Mouse (Mus musculus): ENCODE measurements around the gene Sh2b1. TPM values are rescaled to one million over a fixed set of nuclear protein-coding genes. Genes with fewer than 3 reads are reported as not detected.

Sh2b1 gene
- total RNA-seq, 2 experiments from 2014 or later, result 49.2 to 51.0 TPM

DNA sequence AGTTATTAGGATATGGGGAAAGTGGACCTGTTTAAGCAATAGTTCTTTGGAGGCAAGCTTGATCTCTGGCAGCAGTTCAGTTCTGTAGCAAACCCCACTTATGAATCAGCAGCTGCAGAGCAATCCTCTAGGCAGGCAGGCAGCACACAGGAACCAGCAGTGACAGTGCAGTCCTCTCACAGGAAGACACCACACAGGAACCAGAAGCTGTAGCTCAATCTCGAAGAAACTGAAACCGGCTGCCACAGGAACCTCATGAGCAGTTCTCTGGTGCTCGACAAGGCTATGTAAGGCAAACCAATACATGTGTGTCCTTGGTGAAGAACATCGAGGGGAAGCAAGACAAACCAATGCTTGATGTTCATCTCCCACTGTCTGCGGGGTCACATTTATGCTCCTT, 53.5 kb downstream of the Sh2b1 start:
- DNase-seq (ENCODE audit: low spot score), result no peak

DNA sequence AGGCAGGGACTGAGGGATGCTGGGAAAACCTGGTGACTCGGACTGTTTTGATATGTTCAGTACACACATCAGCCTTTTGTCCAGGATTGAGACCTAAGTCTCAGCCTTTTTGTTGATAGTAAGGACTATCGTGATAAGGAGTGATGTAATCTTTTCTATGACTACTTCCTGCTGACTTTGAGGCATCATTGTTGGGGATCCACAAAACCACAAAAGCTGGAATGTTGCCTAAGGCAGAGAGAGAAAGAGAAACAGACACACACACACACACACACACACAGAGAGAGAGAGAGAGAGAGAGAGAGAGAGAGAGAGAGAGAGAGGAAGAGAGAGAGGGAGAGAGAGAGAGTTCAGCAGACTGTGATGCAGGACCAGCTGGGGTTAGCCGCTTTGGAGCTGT, 56.7 kb downstream of the Sh2b1 start:
- DNase-seq (ENCODE audit: low spot score), result no peak

DNA sequence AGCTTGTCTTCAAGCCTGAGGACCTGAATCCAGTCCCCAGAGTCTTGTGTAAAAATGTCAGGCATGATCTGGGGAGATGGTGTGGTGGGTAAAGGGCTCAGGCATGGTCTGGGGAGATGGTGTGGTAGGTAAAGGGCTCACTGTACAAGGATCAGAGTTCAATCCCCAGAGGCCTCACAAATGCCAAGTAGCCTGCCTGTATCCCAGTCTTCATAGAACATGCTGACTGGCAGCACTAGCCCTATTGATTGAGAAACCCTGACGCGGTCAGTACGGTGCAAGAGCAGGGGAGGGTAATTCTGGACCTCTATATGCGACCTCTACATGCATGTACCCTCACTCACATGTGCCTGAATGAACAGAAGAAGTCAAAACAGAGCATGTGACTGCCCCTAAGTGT, 57.6 kb downstream of the Sh2b1 start:
- no peak for DNase-seq (ENCODE audit: low spot score)

DNA sequence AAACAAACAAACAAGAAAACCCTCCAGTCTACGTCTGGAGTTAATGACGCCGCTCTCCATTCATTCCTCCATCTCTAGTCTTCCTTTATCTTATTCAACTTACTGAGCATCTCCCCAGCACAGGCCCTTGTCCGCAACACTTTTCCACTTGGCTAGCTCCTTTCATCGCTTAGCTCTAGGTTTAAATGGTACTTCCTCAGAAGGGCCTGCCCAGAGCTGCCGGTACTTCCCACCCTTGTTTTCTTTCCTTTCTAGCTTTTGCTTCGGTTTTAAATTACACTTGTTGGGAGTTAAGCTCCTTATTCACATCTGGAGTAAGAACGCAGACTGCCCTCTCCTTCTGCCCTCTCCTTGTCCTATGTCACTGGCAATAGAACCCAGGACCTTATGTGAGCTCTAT, 58.2 kb downstream of the Sh2b1 start:
- no peak for DNase-seq (ENCODE audit: low spot score)

Other genes starting within 250 kb of the Sh2b1 start
- gene Sbk1, start 202.8 kb downstream of the Sh2b1 start, total RNA-seq (2021), result 10 to 100 TPM; 18.7 to 18.8 TPM
- under 1 TPM; 0.21 to 0.37 TPM for gene Lat, start 105.9 kb downstream of the Sh2b1 start, total RNA-seq (2021)
- 10 to 100 TPM; 21.2 to 23.5 TPM for gene Spns1, start 98.0 kb downstream of the Sh2b1 start, total RNA-seq (2021)
- gene Nfatc2ip, start 78.7 kb downstream of the Sh2b1 start, total RNA-seq (2021), result 1 to 10 TPM; 3.3 to 3.4 TPM
- not detected for gene Cd19, start 60.5 kb downstream of the Sh2b1 start, total RNA-seq (2021)
- gene Rabep2, start 46.7 kb downstream of the Sh2b1 start, total RNA-seq (2021), result 10 to 100 TPM; 10.6 to 13.1 TPM
- gene Atp2a1, start 12.3 kb downstream of the Sh2b1 start, total RNA-seq (2021), result over 10,000 TPM; 23,271 to 27,147 TPM
- gene Tufm, start 11.9 kb upstream of the Sh2b1 start, total RNA-seq (2021), result 100 to 1,000 TPM; 118 to 124 TPM
- gene Atxn2l, start 28.0 kb upstream of the Sh2b1 start, total RNA-seq (2021), result 10 to 100 TPM; 28.4 to 33.1 TPM
- 100 to 1,000 TPM; 167 to 171 TPM for gene Eif3c, start 91.0 kb upstream of the Sh2b1 start, total RNA-seq (2021)
- under 1 TPM; 0.47 to 0.59 TPM for gene Apobr, start 109.5 kb upstream of the Sh2b1 start, total RNA-seq (2021)
- 10 to 100 TPM; 12.7 to 14.4 TPM for gene Cln3, start 110.4 kb upstream of the Sh2b1 start, total RNA-seq (2021)
- under 1 TPM in 1 of 2 experiments, not detected in 1; 0.31 TPM for gene Il27, start 119.5 kb upstream of the Sh2b1 start, total RNA-seq (2021)
- 1 to 10 TPM; 7.5 to 8.8 TPM for gene Nupr1, start 155.4 kb upstream of the Sh2b1 start, total RNA-seq (2021)
- gene Sgf29, start 173.9 kb upstream of the Sh2b1 start, total RNA-seq (2021), result 10 to 100 TPM; 29.1 to 33.1 TPM
- gene Sult1a1, start 201.0 kb upstream of the Sh2b1 start, total RNA-seq (2021), result 10 to 100 TPM; 11.1 to 15.9 TPM
- gene Bola2, start 220.0 kb upstream of the Sh2b1 start, total RNA-seq (2021), result 10 to 100 TPM; 37.1 to 42.2 TPM
- 1 to 10 TPM; 1.9 to 2.8 TPM for gene Slx1b, start 220.4 kb upstream of the Sh2b1 start, total RNA-seq (2021)
- gene Coro1a, start 232.4 kb upstream of the Sh2b1 start, total RNA-seq (2021), result 1 to 10 TPM; 2.0 to 2.4 TPM

Measured in gastrocnemius, adult 18-20 months (tissue).